Mouse (Mus musculus) kidney, adult 9 months (tissue): ENCODE measurements around the gene Cntnap5b.

ENCODE experiments used
- DNase-seq: peaks from one replicate; pipeline ENCODE4 v3.0.0; 2022

Gene Cntnap5b

GRCm38 (mm10) chr1:100180050-100180449 is 407.5 kb downstream of the Cntnap5b start:
- DNase-seq: no peak

GRCm38 (mm10) chr1:100231980-100232608 is 459.5 kb downstream of the Cntnap5b start:
- DNase-seq: peak; percentile 14

- DNase-seq: no peak
Measured at GRCm38 (mm10) chr1:100251964-100252363, 479.4 kb downstream of the Cntnap5b start.

GRCm38 (mm10) chr1:100310687-100311086 is 538.1 kb downstream of the Cntnap5b start:
- no peak for DNase-seq

GRCm38 (mm10) chr1:100331066-100331465 is 558.5 kb downstream of the Cntnap5b start:
- DNase-seq: no peak

- DNase-seq: no peak
Measured at GRCm38 (mm10) chr1:100369415-100370113, 597.0 kb downstream of the Cntnap5b start.

GRCm38 (mm10) chr1:100386252-100386651 is 613.7 kb downstream of the Cntnap5b start:
- no peak for DNase-seq

GRCm38 (mm10) chr1:100394034-100394433 is 621.5 kb downstream of the Cntnap5b start:
- DNase-seq: no peak

GRCm38 (mm10) chr1:100416658-100417224 is 644.2 kb downstream of the Cntnap5b start:
- no peak for DNase-seq

- DNase-seq: no peak
Measured at GRCm38 (mm10) chr1:100430038-100430774, 657.6 kb downstream of the Cntnap5b start.

- DNase-seq: no peak
Measured at GRCm38 (mm10) chr1:100463877-100464276, 691.3 kb downstream of the Cntnap5b start.

- no peak for DNase-seq
Measured at GRCm38 (mm10) chr1:100465226-100465625, 692.7 kb downstream of the Cntnap5b start.

GRCm38 (mm10) chr1:100467595-100467994 is 695.0 kb downstream of the Cntnap5b start:
- no peak for DNase-seq

- no peak for DNase-seq
Measured at GRCm38 (mm10) chr1:100509866-100510265, 737.3 kb downstream of the Cntnap5b start.
